Mouse (Mus musculus) stomach, postnatal 0 days (tissue): Measurements from ENCODE around the gene Tbccd1. TPM values are rescaled to one million over a fixed set of nuclear protein-coding genes. Genes with fewer than 3 reads are reported as not detected.

Source experiments
- ATAC-seq: fragments of 200-750 bp; cut with Nextera tagmentation; 2 replicates; pipeline ENCODE4 v1.8.0; 2017; ENCODE audit not compliant: low FRiP score, low TSS enrichment
- DNase-seq: peaks from one replicate; pipeline ENCODE4 v3.0.0-alpha.2; 2016; ENCODE audit warnings: low spot score
- H3K27ac ChIP-seq: fragments of 300-500 bp; sonication (generic); replicated peaks from 2 replicates; pipeline ENCODE4 v1.5.1; 2014; ENCODE audit warnings: mild to moderate bottlenecking, control low read depth
- H3K27me3 ChIP-seq: fragments of 300-500 bp; sonication (generic); 2 replicates; pipeline ENCODE4 v1.6.1; 2014; ENCODE audit warnings: low read length; ENCODE audit not compliant: control insufficient read depth, insufficient read depth
- H3K36me3 ChIP-seq: fragments of 300-500 bp; sonication (generic); 2 replicates; pipeline ENCODE4 v1.6.1; 2014; ENCODE audit warnings: low read length, mixed read lengths; ENCODE audit not compliant: control insufficient read depth, insufficient read depth
- H3K4me1 ChIP-seq: fragments of 300-500 bp; sonication (generic); replicated peaks from 2 replicates; pipeline ENCODE4 v1.6.1; 2014; ENCODE audit warnings: antibody characterized with exemption; ENCODE audit not compliant: control insufficient read depth, insufficient read depth
- H3K4me2 ChIP-seq: fragments of 300-500 bp; sonication (generic); replicated peaks from 2 replicates; pipeline ENCODE4 v1.6.1; 2014; ENCODE audit warnings: low read depth, mild to moderate bottlenecking, control low read depth, moderate library complexity
- H3K4me3 ChIP-seq: fragments of 300-500 bp; sonication (generic); 2 replicates; pipeline ENCODE4 v1.5.1; 2014; ENCODE audit warnings: low read depth, low read length, control low read depth
- H3K9ac ChIP-seq: fragments of 300-500 bp; sonication (generic); 2 replicates; pipeline ENCODE4 v1.6.1; 2014; ENCODE audit warnings: mild to moderate bottlenecking, low read length, control low read depth, mixed read lengths
- H3K9me3 ChIP-seq: fragments of 300-500 bp; sonication (generic); 2 replicates; pipeline ENCODE4 v1.6.1; 2016; ENCODE audit warnings: low read length; ENCODE audit not compliant: control insufficient read depth
- CTCF ChIP-seq: IDR thresholded peaks from 2 replicates; pipeline ENCODE4 v1.5.1; 2016; ENCODE audit warnings: antibody characterized with exemption, low read depth, mild to moderate bottlenecking, moderate library complexity
- EP300 ChIP-seq: optimal IDR thresholded peaks from 2 replicates; pipeline ENCODE3; 2016; ENCODE audit warnings: antibody characterized with exemption
- WGBS: fragments of 180-500 bp; shearing (Covaris S2); extraction: QIAGEN DNeasy Blood & Tissue Kit; methylation state at CpG from one replicate; pipeline ENCODE4 v1.1.7; 2014; 5-methylcytosine and 5-hydroxymethylcytosine counted together
- polyA plus RNA-seq: library from polyadenylated mRNA; unstranded; fragments of >200 nt; fragmentation: Nextera tagmentation; extraction: Ambion mirVana; gene quantifications from 2 replicates; pipeline ENCODE4 v1.2.1, GENCODE M21; 2015

Gene Tbccd1
- polyA plus RNA-seq: 11.5 and 12.2 TPM in 2 replicates

- under 1% methylated on average over 62 of the region's 62 CpGs for WGBS
These were observed at the start of gene Tbccd1, which contains the start of gene Dnajb11 for GRCm38 (mm10) chr16:22857431-22858113. Gene Tbccd1 (minus strand): TSS chr16:22857669. Gene Dnajb11 (plus strand): TSS chr16:22857845.

DNA sequence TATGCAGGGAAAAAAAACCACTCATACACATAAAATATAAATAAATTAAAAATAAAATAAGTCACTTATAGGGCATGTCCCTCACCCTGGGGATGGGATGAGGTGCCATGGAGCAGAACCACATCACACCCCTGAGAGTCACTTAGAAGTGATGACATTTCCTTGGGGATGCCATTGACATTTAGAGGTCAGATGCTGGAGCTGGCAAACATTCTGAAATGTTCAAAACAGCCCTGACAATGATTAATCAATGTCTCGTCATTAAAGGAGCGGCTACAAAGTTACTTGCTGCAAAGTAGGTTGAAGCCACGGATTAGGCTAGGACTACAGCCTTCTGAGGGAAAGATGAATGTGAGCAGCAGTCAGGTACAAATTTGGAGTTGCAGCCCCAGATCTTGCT is 43.9 kb upstream of the Tbccd1 start:
- WGBS: 46% methylated on average over 3 of the region's 3 CpGs

More at GRCm38 (mm10) chr16:22857431-22858113, at the start of gene Tbccd1, which contains the start of gene Dnajb11:
- Histone ChIP-seq H3K4me2 (peak within 1 kb of the TSS; percentile 89), H3K9me3 (no peaks in the 10 kb centered on the region), H3K4me1 (no peaks in the 10 kb centered on the region), H3K27me3 (no peaks in the 10 kb centered on the region), H3K9ac (peak within 1 kb of the TSS; percentile 96), H3K36me3 (peaks cover 2% of the 10 kb centered on the region; the same call in 1 of the 2 replicates), H3K4me3 (peak within 1 kb of the TSS; percentile 98), H3K27ac (peak within 1 kb of the TSS; percentile 87)
- peak; percentile 99 for DNase-seq
- TF ChIP-seq EP300: peak; percentile 73
- TF ChIP-seq CTCF: no peak; the same call in 1 of the 2 replicates
- ATAC-seq: peak; percentile 100

DNA sequence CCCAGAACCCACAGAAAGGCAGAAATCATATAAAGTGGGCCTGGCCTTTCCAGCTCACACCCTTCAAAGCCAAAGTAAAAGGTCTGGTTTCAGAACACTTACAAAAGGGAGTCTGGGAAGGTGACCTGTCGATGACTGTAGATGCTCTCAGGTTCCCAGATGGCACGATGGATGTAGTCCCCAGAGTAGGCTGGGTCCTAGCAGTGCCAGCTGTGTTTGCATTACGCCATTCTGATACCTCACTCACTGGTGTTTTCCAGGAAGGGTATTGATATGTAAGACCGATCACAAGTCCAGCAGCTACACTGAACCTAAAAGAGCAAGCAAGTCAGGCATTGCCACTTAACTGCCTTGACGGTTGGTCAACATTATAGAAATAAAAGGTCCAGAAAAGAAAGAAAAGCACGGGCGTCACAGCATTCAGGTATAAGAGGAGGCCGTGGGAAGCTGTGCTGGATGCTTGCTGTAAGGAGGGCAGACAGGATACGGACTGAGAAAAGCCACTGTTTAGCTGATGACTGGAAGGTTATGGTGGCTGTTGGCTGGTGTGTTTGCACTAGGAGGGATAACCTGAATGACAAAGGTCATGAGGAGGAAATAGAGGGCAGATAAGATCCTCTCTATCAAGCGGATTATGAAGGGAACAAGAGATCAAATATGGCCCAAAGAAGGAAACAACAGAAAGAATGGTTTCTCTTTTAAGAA is 42.5 kb upstream of the Tbccd1 start:
- Histone ChIP-seq H3K4me1 (no peaks in the 10 kb centered on the region), H3K27me3 (no peaks in the 10 kb centered on the region), H3K36me3 (no peaks in the 10 kb centered on the region), H3K4me3 (no peak overlapping the region), H3K4me2 (no peak overlapping the region), H3K9me3 (no peaks in the 10 kb centered on the region), H3K9ac (no peak overlapping the region), H3K27ac (no peak overlapping the region)
- WGBS: 61% methylated on average over 10 of the region's 10 CpGs
- ATAC-seq: no peak
- DNase-seq: no peak
- no peak for TF ChIP-seq CTCF
- TF ChIP-seq EP300: no peak

More for the DNA sequence above, 43.9 kb upstream of the Tbccd1 start:
- H3K9me3 ChIP-seq: no peaks in the 10 kb centered on the region
- no peak for TF ChIP-seq CTCF
- H3K4me1 ChIP-seq: no peaks in the 10 kb centered on the region
- ATAC-seq: no peak
- H3K36me3 ChIP-seq: no peaks in the 10 kb centered on the region
- no peak overlapping the region for H3K4me3 ChIP-seq
- no peak for DNase-seq
- H3K9ac ChIP-seq: no peak overlapping the region
- no peaks in the 10 kb centered on the region for H3K27me3 ChIP-seq
- H3K4me2 ChIP-seq: no peak overlapping the region
- no peak overlapping the region for H3K27ac ChIP-seq

DNA sequence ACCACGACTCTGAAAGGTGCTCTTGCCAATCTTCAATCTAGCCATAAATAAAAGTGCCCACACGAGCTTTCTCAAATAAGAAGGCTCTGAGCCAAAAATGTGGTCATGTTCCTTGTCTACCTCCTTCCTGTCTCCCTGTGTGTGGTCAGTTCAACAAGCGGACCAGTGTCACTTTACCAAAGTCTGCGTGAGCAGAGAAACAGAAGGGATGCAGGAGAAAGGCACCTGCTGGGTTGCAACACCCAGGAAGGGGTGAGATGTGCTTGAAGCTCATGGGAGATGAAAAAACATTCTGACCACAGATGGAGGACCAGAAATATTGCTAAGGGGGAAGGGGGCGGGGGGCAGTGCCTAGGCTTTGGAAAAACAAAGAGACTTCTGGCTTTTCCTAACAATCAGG is 41.9 kb upstream of the Tbccd1 start:
- no peaks in the 10 kb centered on the region for H3K36me3 ChIP-seq
- TF ChIP-seq EP300: no peak
- no peak for TF ChIP-seq CTCF
- no peaks in the 10 kb centered on the region for H3K27me3 ChIP-seq
- H3K9me3 ChIP-seq: no peaks in the 10 kb centered on the region
- ATAC-seq: no peak
- DNase-seq: no peak
- no peaks in the 10 kb centered on the region for H3K4me1 ChIP-seq
- 54% methylated on average over 5 of the region's 5 CpGs for WGBS
- H3K4me3 ChIP-seq: no peak overlapping the region
- no peak overlapping the region for H3K27ac ChIP-seq
- no peak overlapping the region for H3K4me2 ChIP-seq
- no peak overlapping the region for H3K9ac ChIP-seq

GRCm38 (mm10) chr16:22896618-22897017 is 39.1 kb upstream of the Tbccd1 start:
- Histone ChIP-seq H3K27ac (no peak overlapping the region), H3K4me1 (no peaks in the 10 kb centered on the region), H3K36me3 (no peaks in the 10 kb centered on the region), H3K9me3 (no peaks in the 10 kb centered on the region), H3K27me3 (no peaks in the 10 kb centered on the region), H3K4me2 (no peak overlapping the region), H3K9ac (no peak overlapping the region), H3K4me3 (no peak overlapping the region)
- TF ChIP-seq EP300 (no peak), CTCF (no peak)
- no peak for DNase-seq
- no peak for ATAC-seq
- 60% methylated on average over 2 of the region's 2 CpGs for WGBS

DNA sequence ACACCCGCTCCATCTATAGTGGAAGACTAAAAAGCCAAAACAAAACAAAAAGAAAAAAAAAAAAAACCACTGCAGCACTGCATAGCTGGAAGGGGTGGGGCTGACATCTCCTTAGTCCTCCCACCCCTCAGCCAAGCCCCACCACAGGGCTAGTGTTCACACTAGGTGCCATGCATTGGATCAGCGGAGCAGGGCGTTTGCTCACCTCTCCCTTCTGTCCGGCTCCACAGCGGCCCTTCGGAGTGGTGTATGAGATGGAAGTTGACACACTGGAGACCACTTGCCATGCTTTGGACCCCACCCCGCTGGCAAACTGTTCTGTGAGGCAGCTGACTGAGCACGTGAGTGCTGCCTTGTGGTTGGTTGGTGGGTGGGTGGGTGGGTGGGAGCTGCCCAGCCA is 36.6 kb upstream of the Tbccd1 start:
- WGBS: 67% methylated on average over 7 of the region's 8 CpGs
- Histone ChIP-seq H3K4me2 (no peak overlapping the region), H3K4me1 (no peaks in the 10 kb centered on the region), H3K9me3 (no peaks in the 10 kb centered on the region), H3K9ac (no peak overlapping the region), H3K36me3 (no peaks in the 10 kb centered on the region), H3K27ac (no peak overlapping the region), H3K27me3 (no peaks in the 10 kb centered on the region), H3K4me3 (no peak overlapping the region)
- TF ChIP-seq EP300 (no peak), CTCF (no peak)
- DNase-seq (no peak), ATAC-seq (no peak)
